Mouse (Mus musculus) E14TG2a.4 (cell line): Measurements from ENCODE around the gene Gpc5.

Experiments used
- CTCF ChIP-seq: conservative IDR thresholded peaks from 2 replicates; pipeline ENCODE4 v1.5.1; 2014; ENCODE audit warnings: low read length
- POU5F1 ChIP-seq: IDR thresholded peaks from 2 replicates; pipeline ENCODE4 v1.6.1; 2014; ENCODE audit warnings: low read length, borderline replicate concordance

- TF ChIP-seq CTCF (no peak), POU5F1 (no peak)
Observed at GRCm38 (mm10) chr14:115048863-115049566, 43.0 kb upstream of the Gpc5 start.
